Mouse (Mus musculus): ENCODE results near the gene Pde3a. TPM values are rescaled to one million over a fixed set of nuclear protein-coding genes. Genes with fewer than 3 reads are reported as not detected.

Gene Pde3a
- polyA plus RNA-seq (2012; rRNA removed): 22.7 and 25.8 TPM in 2 replicates

DNA sequence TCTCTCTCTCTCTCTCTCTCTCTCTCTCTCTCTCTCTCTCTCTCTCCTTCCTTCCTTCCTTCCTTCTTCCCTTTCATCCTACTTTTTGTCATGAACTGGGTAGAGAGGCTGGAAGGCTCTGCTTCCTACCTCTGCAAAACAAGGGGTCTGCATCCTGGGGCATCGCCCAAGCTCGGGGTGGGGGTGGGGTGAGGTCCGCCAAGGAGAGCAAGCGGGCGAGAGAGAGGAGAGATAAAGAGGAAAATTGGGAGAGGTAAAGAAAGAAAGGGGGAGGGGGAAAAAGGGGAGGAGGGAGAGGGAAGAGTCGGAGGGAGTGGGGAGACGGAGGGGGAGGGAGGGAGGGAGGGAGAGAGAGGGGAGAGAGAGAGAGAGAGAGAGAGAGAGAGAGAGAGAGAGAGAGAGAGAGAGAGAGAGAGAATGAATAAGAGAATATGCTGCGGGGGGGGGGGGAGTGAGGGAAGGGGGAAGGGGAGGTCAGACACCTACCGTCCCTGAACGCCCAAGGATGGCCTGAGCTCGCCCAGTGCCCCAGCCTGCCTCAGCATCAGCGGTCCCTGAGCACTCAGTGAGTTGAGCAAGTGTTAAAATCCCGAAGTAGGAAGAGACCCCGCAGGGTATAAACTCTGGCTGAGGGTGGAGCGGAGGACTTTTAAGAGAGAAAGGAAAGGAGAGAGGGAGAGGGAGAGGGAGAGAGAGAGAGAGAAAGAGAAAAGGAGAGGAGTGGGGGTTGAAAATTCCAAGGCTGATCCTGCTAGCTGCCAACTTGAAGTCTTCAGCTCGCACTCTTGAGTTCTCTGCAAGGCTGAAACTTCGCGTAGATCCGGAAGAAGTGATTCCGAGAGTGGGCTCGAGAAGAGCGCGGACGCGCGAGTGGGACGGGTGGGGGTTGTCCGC, at the start of gene Pde3a:
Gene Pde3a (plus strand): TSS at position 579 of the 894 bp plus-strand sequence.
- no peak for DNase-seq
- TF ChIP-seq POLR2A (IDR thresholded peaks at IDR 0.05; ENCODE audit: borderline replicate concordance, extremely low read depth, low read depth, low read length) (no peak), CTCF (IDR thresholded peaks at IDR 0.05; ENCODE audit: insufficient read depth, low read length) (no peak)
- Histone ChIP-seq H3K4me1 (ENCODE audit: control insufficient read depth, insufficient read depth, low read length) (no peaks in the 10 kb centered on the region), H3K4me3 (replicated peaks; ENCODE audit: extremely low read depth, low read depth, low read length) (peak within 1 kb of the TSS; percentile 70)
- 5% methylated on average over 25 of the region's 28 CpGs for WGBS

DNA sequence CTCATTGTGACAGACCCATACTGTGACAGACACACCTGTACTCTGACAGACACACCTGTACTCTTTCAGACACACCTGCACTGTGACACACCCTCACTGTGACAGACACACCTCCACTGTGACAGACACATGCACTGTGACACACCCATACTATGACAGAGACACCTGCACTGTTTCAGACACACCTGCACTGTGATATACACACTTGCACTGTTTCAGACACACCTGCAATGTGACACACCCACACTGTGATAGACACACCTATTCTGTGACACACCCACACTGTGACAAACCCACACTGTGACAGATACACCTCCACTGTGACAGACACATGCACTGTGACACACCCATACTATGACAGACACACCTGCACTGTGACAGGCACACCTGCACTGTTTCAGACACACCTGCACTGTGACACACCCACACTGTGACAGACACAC, 48.9 kb upstream of the Pde3a start:
- DNase-seq: no peak
- no peak overlapping the region for H3K4me3 ChIP-seq (replicated peaks; ENCODE audit: extremely low read depth, low read depth, low read length)
- no peaks in the 10 kb centered on the region for H3K4me1 ChIP-seq (ENCODE audit: control insufficient read depth, insufficient read depth, low read length)
- TF ChIP-seq POLR2A (IDR thresholded peaks at IDR 0.05; ENCODE audit: borderline replicate concordance, extremely low read depth, low read depth, low read length) (no peak), CTCF (IDR thresholded peaks at IDR 0.05; ENCODE audit: insufficient read depth, low read length) (no peak)

DNA sequence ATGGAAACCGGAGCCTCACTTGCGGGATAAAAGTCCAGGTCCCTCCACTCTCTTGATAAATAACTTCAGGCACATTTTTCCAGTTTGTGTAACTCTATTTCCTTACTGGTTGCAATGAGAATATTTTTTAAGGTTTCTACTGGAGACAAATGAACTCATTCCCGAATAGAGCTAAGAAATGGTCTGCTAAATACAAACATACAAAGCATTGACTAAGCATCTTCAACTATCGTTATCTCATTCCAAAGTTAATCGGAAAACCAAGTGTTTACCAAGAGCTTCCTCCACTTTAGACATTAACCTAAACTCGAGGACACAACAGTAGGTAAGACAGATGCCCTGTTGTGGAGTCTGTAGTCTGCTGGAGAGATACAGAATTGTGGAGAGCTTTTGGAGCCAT, 41.5 kb upstream of the Pde3a start:
- WGBS: 51% methylated on average over 6 of the region's 6 CpGs
- DNase-seq: no peak
- TF ChIP-seq CTCF (IDR thresholded peaks at IDR 0.05; ENCODE audit: insufficient read depth, low read length) (no peak), POLR2A (IDR thresholded peaks at IDR 0.05; ENCODE audit: borderline replicate concordance, extremely low read depth, low read depth, low read length) (no peak)
- Histone ChIP-seq H3K4me3 (replicated peaks; ENCODE audit: extremely low read depth, low read depth, low read length) (no peak overlapping the region), H3K4me1 (ENCODE audit: control insufficient read depth, insufficient read depth, low read length) (no peaks in the 10 kb centered on the region)

DNA sequence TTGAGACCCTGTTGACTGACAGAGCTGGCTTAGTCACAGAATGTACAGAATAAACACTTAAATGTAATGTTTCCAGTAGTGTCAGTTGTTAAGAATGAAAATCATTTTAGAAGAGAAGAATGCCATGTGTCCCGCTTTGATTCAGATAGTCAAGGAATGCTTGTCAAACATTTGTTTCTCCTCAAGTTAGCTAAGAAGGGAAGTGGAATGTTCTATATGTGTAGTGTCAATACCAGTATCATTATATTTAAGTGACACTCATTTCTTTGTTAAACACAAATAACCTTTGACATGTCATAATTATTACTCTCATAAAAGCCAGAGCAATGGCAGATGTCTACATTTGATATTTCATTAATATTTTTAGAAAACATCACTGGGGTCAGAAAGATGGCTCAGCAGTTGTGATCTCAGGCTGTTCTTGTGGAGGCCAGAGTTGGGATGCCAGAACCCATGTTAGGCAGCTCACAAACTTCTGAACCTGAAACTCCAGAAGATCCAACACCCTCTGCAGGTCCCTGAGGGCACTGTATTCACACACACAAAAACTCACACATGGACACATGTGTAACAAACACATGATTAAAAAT, 40.7 kb upstream of the Pde3a start:
- Histone ChIP-seq H3K4me3 (replicated peaks; ENCODE audit: extremely low read depth, low read depth, low read length) (no peak overlapping the region), H3K4me1 (ENCODE audit: control insufficient read depth, insufficient read depth, low read length) (no peaks in the 10 kb centered on the region)
- WGBS: 73% methylated on average over 1 of the region's 1 CpGs
- no peak for TF ChIP-seq CTCF (IDR thresholded peaks at IDR 0.05; ENCODE audit: insufficient read depth, low read length)
- no peak for TF ChIP-seq POLR2A (IDR thresholded peaks at IDR 0.05; ENCODE audit: borderline replicate concordance, extremely low read depth, low read depth, low read length)
- DNase-seq: no peak

DNA sequence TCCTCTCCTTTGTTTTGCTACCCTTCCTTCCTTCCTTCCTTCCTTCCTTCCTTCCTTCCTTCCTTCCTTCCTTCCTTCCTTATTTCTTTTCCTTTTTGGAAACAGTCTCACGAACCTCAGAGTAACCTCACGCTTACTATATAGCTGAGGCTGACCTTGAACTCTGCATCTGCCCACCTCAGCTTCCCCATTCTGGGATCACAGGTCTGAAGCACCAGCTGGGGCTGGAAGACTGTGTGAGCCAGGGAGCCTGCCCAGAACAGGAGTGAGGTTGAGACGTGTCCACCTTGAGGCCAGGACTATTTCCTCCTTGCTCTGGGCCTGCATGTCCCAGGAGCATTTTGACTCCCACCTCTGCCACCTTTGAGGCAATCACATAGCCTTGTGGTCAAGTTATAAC, 39.0 kb upstream of the Pde3a start:
- DNase-seq: no peak
- H3K4me1 ChIP-seq (ENCODE audit: control insufficient read depth, insufficient read depth, low read length): no peaks in the 10 kb centered on the region
- TF ChIP-seq CTCF (IDR thresholded peaks at IDR 0.05; ENCODE audit: insufficient read depth, low read length): no peak
- no peak for TF ChIP-seq POLR2A (IDR thresholded peaks at IDR 0.05; ENCODE audit: borderline replicate concordance, extremely low read depth, low read depth, low read length)
- no peak overlapping the region for H3K4me3 ChIP-seq (replicated peaks; ENCODE audit: extremely low read depth, low read depth, low read length)
- WGBS: 91% methylated on average over 3 of the region's 3 CpGs

DNA sequence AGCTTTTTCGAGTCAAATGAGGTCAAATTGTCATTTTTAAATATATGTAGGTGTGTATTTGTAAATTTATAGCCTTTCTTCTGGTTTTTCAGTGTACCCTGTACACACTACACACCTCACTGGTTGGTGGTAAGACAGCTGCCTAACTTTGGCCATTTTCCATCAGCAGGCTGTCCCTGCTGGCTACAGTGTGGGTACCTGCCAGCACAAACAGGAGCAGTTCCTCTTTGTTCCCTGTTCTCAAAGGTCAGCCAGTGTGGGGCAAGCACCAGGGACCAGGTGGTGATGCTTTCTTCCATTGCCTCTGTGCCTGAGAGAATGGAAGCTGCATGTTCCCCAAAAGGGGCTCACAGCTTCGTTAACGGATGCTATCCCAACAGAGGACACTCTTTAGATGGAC, 28.0 kb upstream of the Pde3a start:
- 65% methylated on average over 3 of the region's 3 CpGs for WGBS
- TF ChIP-seq POLR2A (IDR thresholded peaks at IDR 0.05; ENCODE audit: borderline replicate concordance, extremely low read depth, low read depth, low read length): no peak
- TF ChIP-seq CTCF (IDR thresholded peaks at IDR 0.05; ENCODE audit: insufficient read depth, low read length): no peak
- Histone ChIP-seq H3K4me3 (replicated peaks; ENCODE audit: extremely low read depth, low read depth, low read length) (no peak overlapping the region), H3K4me1 (ENCODE audit: control insufficient read depth, insufficient read depth, low read length) (no peaks in the 10 kb centered on the region)
- DNase-seq: no peak

DNA sequence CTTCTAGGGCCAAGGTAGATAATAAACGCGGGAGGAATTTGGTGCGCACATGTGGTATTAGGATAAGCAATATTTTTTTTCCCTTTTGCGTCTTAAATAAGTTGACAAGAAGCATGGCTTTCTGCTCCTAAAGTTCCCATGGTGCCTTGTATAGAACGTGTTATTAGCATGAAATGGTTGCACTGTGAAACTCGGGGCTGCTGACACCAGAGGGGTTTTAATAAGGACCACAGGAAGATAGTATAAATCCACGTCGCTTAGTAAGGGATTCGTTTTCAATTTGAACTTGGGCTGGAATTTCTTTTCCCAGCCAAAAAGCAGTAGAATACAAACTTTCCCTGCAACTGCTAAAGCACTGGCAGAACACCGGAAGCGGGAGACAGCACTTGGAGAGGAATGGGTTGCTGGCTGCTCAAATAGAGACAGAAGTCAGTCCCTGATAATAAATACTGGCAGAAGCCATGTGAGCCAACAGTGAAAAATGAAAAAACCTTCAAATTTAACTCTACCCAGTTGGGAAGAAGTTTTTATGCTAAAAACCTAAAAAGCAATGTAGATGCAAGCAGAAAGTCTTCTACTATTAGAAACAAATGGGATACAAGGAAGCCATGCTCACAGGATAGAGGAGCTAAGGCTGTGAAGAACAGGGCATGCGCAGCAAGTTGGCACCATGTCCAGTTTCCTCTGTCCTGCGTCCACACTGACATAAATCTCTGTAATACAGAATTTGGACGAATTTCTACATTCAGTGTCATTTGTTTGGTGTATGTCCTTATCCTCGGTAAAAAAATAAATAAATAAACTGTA, 22.0 kb upstream of the Pde3a start:
- 65% methylated on average over 15 of the region's 15 CpGs for WGBS
- H3K4me3 ChIP-seq (replicated peaks; ENCODE audit: extremely low read depth, low read depth, low read length): no peak overlapping the region
- TF ChIP-seq CTCF (IDR thresholded peaks at IDR 0.05; ENCODE audit: insufficient read depth, low read length) (no peak), POLR2A (IDR thresholded peaks at IDR 0.05; ENCODE audit: borderline replicate concordance, extremely low read depth, low read depth, low read length) (no peak)
- no peak for DNase-seq
- H3K4me1 ChIP-seq (ENCODE audit: control insufficient read depth, insufficient read depth, low read length): no peaks in the 10 kb centered on the region

DNA sequence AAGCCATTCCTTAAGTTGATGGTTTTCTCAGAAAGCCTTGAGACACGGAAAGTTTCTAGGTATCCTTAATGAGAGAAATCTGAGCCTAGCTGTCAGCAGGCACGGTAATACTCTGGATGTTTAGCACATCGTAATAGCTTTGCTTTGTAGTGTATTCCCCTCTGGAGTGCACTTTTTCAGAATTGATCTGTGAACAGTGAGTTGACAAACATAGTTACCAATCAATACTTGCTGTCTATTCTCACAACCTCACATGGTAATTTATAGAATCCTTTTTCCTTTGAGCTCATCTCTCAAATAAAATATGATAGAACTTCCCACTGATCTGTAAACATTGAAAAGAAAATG, 21.4 kb upstream of the Pde3a start:
- no peaks in the 10 kb centered on the region for H3K4me1 ChIP-seq (ENCODE audit: control insufficient read depth, insufficient read depth, low read length)
- DNase-seq: no peak
- 61% methylated on average over 3 of the region's 3 CpGs for WGBS
- TF ChIP-seq POLR2A (IDR thresholded peaks at IDR 0.05; ENCODE audit: borderline replicate concordance, extremely low read depth, low read depth, low read length) (no peak), CTCF (IDR thresholded peaks at IDR 0.05; ENCODE audit: insufficient read depth, low read length) (no peak)
- H3K4me3 ChIP-seq (replicated peaks; ENCODE audit: extremely low read depth, low read depth, low read length): no peak overlapping the region

DNA sequence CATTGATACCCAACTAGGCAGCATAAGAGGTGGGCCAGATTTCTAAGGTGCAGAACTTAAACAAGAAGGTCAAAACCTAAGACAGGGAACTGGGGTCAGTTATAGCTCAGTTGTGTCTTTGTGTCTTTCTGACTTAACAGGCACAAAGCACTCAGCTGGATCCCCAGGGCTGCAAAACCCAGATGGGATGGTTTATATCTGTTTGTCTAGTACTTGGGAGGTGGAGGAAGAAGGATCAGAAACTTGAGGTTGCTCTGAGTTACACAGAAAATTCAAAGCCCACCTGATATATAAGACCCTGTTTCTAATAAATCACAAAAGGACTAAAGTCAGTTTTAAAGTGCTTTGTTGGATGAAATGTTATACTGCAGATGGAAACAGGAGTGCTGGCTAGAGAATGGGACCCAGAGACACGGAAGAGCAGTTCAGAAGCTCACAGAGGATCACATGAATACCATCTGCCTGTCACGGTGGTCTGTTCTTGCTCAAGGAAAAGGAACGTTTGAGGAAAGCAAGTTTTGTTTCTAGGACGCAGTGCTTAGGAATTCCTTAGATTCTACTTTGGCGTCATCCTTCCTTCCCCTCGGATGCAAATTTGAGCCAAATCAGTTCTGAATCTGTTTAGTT, 16.2 kb upstream of the Pde3a start:
- Histone ChIP-seq H3K4me3 (replicated peaks; ENCODE audit: extremely low read depth, low read depth, low read length) (no peak overlapping the region), H3K4me1 (ENCODE audit: control insufficient read depth, insufficient read depth, low read length) (no peaks in the 10 kb centered on the region)
- no peak for DNase-seq
- 67% methylated on average over 6 of the region's 6 CpGs for WGBS
- TF ChIP-seq CTCF (IDR thresholded peaks at IDR 0.05; ENCODE audit: insufficient read depth, low read length) (no peak), POLR2A (IDR thresholded peaks at IDR 0.05; ENCODE audit: borderline replicate concordance, extremely low read depth, low read depth, low read length) (no peak)
